Mouse (Mus musculus): ENCODE results near the gene Itgb6.

Gene Itgb6

DNA sequence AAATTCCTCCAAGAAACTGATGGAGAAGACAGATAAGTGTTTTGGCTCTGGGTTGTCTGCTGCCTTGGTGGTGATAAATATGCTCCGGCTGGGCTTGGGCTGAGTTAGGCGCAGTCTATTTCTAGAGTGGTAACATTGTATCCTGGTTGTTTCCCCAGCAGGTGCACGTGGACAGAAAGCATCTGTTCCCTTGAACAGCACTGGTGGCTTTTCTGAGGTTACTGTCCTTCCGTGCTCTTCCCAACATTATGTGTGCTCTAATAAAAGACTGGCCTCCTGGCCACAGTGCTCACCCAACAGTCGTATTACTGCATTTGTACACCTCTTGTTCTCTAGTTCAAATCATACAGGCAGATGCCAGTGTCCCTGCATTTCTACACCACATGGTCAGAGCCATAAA lies 9.6 kb downstream of the Itgb6 start:
- no peak for DNase-seq (ENCODE audit: low read depth, low spot score)

DNA sequence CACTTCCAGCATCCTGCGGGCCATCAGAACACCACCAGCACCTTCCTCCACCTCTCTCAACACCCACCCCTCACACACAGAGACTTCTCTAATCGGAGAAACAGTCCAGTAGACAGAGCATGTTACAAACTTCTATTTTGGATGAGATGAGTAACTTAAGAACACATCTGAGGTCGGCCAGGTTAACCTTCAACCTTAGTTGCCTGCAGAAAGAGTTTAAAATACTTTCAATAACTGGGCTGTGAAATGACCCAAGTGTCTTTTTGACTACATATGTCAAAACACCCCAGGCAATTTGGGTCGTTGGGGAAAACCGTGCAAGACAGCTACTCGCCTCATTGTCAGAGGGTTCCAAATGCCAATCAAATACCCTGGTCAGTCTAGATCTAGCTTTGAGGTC lies 10.0 kb downstream of the Itgb6 start:
- no peak for DNase-seq (ENCODE audit: low read depth, low spot score)

DNA sequence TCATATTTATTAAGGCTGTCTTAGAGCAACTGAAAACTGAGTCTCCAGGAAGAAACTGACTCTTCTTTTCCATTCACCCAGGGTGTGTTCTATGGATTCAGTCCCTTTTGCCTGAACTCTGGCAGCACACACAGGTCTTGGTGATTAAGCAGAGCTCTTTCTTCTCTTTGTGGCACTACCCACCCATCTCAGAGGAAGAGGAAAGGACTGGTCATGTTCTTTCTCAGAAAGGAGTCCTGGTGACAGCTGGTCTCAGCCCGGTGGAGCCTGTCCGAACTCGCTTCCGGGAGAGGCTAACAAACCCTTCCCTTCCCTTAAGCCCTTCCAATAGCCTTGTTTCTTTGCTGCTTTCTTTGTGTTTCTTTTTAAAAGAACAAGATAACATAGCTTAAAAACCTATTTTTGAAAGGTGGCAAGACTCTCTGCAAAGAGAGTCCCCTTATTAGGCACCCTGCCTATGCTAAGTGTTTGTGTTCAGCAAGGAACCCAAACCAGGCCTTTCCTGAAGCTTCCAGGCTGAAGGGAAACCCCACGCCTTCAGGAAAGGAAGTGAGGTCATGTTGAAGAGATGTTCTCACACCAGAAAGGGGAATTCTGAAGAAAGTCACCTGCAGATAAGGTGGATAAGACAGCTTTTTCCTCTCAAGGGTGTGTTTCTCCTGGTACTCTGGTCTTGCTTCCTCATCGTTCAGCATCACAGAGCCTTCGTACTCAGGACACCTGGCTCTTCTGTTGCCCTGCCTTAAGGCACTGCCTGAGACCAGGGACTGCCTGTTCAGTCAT lies 11.2 kb downstream of the Itgb6 start:
- DNase-seq (ENCODE audit: low read depth, low spot score), result no peak

DNA sequence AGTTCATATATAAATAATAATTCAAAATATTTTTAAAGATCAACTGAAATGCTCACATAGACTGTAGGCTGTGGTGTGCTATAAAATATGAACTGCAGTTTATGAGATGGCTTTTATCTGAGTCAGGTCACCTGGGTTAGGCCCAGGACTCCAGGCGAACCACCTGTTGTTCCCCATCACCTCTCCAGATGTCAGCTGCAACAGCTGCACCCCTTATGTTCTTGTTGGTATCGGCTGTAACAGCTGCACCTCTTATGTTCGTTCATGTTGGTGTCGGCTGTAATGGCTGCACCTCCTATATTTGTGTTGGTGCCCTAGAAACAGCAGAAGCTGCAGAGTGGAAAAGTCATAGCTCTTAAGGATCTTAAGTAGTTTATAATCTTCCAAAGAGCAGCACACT lies 12.1 kb downstream of the Itgb6 start:
- no peak for DNase-seq (ENCODE audit: low read depth, low spot score)

DNA sequence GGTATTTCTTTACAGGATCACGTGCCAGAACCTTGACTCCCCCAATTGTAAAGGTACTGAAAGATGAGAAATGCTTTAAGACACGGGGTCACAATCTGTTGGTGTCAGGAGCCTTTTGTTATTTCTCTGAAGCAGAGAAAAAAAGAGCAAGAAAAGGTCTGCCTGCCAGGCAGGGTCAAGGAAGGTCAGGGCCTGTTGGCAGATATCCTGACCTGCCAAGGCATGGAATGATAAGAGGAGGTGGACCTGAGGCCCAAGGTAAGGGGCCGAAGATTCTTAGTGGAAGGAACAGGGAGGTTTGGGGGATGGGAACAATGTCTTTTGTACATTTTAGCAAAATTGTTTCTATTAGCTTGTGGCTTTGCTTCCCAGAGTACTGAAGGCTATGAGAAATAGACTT lies 13.8 kb downstream of the Itgb6 start:
- no peak for DNase-seq (ENCODE audit: low read depth, low spot score)

DNA sequence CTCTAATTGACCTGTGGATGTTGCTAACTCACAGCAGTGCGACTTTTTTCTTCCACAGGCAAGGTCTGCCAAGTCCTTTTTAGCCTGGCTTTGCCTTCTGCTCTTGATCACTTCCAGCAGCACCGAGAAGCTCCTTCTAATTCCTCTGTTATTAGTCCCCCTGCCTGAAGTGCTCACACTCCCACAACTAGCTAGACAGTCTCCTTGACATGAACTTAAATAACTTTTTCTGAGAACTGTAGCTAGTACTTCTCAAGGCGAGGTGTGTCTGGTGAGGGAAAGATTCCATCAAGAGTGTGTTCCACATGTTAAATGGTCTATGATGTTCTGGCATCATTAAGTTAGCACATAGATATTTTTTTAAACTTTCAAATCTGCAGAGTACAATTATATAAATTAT lies 15.6 kb downstream of the Itgb6 start:
- DNase-seq (ENCODE audit: low read depth, low spot score), result no peak

DNA sequence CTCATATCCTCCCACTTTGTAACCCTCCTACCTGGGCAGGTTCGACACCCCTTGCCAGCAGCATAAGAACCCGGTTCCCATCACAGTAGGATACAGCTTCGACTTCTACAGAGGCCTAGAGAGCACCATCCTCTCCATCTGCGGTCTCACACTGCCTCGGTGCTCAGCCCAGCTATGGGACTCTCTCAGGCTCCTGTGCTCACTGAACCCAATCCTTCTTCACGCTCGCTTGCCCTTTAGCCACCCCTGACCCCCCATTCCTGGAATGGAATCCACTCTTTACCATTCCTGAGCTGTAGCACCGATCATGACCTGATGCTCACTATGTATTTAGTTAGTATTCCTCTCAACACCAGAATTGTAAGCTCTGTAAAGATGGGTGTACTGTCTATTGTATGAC lies 17.0 kb downstream of the Itgb6 start:
- DNase-seq (ENCODE audit: low read depth, low spot score), result no peak

DNA sequence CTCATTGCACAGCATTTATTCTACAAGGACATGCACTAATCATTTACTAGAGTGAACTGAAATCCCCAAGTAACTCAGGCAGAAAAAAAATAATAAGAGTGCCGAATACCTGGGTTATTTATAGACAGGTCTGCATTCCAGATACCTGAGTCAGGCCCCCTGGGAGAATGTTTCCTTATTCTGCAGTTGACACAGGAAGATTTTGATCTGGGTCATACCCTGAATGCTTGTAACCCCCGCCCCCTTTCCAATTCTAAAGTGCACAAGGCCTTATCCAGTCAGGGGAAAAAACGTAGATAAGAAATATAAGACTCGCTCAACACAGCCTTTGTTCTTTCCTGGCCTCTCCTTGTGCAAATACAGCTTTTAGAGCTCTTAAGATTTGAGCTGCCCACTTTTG lies 19.1 kb downstream of the Itgb6 start:
- no peak for DNase-seq (ENCODE audit: low read depth, low spot score)

DNA sequence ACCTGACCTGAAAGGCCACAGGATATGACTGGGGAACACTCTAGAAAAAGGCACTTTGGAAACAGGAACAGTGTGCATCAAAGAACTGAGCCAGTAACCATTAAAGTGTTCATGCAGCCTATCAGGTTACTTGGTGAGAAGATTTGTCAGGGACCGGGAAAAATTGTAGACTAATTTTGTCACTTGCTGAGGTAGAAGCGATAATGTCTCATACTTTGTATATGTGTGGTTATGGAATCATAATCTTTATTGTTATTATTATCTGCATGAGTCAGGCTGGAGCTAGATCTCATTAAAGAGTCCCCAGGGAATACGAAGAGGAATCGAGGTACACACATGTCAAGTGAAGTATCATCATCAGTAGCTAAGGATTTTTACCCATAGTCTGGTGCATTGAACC lies 21.5 kb downstream of the Itgb6 start:
- DNase-seq (ENCODE audit: low read depth, low spot score), result no peak

DNA sequence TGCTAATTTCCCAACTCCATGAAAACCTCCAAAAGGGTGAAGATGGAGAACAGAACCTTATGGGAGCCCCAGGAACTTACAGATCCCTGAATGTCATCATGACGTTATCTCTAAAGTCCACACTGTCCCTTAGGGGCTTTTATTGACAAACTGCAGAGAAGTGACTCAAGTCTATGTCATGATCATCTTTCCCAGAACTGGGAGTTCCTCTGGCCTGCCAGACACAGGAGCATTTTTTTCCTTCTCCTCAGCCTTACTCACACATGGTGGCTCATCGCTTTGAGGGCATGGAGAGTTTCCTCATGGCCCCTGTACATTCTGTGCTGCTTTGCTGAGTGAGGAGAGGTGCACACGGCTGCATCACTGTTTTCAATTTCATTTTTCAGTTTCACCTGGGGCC lies 22.4 kb downstream of the Itgb6 start:
- no peak for DNase-seq (ENCODE audit: low read depth, low spot score)

DNA sequence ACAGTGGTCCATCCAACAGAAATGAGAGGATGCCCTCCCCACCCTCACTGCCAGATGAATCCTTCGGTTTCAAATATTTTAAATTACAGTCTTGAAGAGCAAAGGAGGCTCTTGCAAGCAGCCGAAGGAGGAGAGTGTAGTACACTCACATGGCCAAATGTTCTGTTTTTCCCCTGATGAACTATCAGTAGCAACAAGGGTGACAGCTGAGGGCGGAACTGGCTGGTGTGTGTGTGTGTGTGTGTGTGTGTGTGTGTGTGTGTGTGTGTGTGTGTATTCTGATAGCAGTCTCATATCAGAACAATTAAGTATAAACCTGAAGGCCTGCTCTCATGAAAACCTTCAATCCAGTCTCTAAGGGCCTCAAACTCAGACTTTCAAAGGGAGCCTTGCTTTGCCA lies 22.9 kb downstream of the Itgb6 start:
- no peak for DNase-seq (ENCODE audit: low read depth, low spot score)

DNA sequence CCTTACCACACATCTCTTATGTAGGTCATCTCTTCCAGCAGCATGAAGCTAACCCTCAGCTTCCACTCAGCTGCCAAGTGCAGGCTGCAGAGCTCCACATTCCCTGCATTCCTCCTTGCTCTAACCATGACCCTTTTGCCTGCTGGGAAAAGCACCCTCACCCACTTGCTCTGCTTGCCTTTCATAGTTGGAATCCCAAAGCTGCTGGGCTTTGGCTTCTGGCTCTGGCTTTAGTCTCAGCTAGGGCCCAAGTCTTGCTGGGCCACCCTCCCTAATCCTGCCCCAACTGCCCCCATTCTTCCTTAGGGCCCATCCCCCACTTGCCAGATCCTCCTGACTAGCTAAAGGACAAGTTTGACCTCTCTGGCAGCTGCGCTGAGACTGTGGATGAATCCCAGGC lies 24.3 kb downstream of the Itgb6 start:
- peak; percentile 55 for DNase-seq (ENCODE audit: low read depth, low spot score)

DNA sequence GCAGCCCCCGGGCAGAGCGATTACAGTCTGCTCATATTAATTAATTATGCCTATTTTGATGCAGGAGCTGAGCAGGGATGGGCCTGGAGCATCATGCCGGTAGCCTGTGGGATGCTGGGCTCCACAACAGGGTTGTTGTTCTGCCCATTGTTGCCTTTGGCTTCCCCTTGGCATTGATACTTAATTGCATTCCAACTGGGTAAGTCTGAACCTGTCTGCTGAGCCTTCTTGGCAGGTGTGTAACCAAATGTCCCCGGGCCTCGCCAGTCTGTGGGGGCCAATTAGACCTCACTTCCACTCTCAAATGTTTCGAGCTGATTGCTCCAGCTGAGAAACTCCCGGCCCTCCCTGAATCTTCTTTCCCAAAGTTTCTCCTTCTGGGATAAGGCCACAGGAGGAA lies 24.9 kb downstream of the Itgb6 start:
- DNase-seq (ENCODE audit: low read depth, low spot score), result no peak

DNA sequence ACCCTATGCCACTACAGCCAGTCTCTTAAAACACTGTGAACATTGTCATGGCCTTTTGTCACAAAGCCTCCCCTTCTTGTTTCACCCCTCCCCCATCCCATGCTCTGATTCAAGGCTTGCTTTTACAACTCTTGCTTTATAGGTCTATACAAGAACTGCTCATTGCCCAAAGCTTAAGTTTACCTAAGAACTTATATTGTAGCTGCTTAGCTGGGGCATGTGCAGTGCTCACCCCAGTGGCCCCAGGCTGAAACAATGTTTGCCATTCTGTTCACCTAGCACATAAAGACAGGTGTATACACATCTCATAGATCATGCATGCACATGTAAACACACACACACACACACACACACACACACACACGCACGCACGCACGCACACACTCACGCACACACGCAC lies 25.9 kb downstream of the Itgb6 start:
- no peak for DNase-seq (ENCODE audit: low read depth, low spot score)

DNA sequence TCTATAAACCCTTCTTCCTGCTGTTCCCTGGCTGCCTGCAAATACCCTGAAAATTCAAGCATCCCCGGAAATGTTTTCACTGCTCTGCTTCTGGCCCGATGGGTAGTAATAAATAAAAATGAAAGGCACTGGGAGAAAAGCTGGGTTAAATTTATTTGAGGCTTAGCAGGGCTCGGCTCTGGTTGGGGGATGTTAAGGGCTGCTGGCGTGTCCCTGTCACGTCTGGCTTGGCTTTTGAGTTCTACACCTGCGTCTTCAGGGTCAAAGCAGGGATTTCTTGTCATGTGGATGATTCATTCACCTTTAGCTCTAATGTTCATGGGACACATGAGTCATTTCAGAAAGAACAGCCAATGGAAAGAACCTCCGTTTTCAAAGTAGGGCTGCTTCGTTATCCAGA lies 26.7 kb downstream of the Itgb6 start:
- no peak for DNase-seq (ENCODE audit: low read depth, low spot score)

DNA sequence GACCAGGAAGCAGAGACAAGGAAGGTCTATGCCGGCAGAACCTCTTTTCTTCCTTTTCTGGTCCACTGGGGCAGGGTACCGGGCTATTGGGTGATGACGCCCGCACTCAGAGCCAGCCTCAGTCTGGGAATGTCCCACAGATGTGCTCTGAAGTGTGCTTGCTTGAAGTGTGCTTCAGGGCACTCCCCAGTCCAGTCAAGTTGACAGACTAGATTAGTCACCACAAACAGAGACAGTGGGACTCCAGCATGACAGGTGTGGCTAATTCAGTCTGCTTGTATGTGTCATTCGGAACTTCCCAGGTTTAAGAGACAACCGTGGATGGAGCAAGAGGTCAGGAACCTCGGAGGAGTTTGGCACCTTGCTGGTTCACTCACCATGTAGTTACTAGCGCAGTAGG lies 27.9 kb downstream of the Itgb6 start:
- no peak for DNase-seq (ENCODE audit: low read depth, low spot score)

DNA sequence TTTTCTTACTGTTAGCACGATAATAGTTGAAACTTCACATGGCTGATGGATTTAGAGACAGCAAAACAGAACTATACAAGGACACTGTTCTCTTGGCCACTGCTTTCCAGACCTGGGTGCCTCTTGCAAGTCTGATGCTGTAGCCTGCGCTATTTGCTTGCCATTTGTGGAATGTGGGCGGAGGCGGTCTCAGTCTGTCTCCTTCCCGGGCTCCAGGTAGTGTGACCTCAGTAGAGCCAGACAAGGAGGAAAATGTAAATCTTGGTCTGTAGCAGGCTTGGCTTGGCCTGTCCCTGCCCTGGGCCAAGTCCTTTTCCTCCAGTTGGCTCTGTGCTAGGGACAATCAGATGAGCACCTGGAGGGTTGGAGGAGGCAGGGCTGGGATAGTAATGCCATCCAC lies 30.2 kb downstream of the Itgb6 start:
- no peak for DNase-seq (ENCODE audit: low read depth, low spot score)

DNA sequence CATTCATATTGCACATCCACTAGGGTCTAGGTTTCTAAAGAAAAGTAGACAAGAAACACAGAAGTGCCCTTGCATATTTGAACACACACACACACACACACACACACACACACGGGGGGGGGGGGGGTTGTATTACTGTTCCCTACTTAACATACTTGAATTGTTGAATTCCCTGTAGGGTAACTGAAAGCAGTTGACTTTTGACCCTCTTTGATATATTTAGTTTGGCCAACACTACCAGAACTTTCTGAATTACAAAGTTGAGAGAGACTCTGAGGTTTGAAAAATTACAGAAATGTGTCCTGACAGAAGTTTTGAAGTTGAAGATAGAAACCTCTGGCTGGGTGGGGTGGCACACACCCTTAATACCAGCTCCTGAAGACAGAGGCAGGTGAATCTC lies 32.2 kb downstream of the Itgb6 start:
- no peak for DNase-seq (ENCODE audit: low read depth, low spot score)

DNA sequence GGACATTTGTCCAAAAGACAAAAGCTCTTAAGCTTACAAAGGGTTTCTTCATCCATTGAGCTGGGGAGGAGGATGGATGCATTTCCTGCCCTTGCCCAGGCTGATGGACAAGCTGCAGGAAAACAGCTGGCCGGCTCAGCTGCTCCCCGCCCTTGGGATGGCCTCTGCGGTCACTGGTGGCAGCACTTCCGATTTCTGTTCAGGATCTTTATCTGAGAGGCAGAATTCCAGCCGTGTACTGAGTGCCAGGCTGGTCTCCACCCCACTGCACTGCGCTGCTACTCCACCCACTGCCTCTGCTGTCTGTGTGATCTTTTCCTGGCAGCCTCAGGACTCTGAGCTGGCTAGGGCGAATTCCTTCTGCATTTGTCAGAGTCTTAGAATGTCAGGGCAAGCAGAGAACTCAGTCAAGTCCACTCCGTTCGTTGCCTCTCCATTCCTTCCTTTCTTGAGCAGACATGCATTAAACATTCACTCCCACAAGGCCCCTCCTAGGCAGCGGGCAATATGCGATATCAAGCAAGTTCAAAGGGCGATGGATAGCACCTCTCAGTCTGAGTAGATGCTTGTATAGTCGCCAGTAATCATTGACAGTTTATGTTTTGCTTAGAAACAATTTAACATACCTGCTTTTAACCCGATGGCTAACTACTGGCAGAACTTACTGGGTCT lies 33.4 kb downstream of the Itgb6 start:
- DNase-seq (ENCODE audit: low read depth, low spot score), result peak; percentile 52

DNA sequence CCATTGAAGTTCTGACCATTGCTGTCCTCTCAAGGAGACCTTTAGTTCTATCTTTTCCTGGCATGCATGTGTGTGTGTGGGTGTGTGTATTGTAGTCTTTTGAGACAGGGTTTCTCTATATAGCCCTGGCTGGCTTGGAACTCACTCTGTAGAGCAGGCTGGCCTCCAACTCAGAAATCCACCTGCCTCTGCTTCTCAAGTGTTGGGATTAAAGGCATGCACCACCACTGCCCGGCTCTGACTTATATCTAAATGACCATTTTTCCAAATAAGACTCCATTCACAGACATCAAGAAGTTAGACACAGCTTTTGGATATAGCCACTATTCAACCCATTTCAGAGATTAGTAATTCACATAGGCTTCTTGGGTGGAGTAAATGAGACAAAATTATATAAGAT lies 34.3 kb downstream of the Itgb6 start:
- no peak for DNase-seq (ENCODE audit: low read depth, low spot score)

DNA sequence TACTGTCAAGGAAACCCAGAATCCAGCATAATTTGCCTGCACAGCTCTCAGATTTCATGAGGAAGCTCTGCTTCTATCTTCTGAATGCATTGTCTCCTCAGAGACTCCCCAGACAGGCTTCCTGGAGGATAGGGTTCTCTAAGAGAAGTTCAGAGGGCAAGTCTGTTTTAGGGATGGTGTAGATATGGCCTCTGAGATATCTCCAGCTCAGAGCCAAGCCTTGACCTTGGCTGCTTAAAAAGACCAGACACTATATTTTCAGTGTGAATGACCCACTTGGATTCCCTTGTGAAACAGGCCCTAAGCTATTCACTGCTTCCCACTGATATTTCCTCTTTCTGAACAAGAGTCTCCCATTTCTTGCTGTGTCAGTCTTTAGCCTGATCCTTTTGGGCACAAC lies 36.5 kb downstream of the Itgb6 start:
- DNase-seq (ENCODE audit: low read depth, low spot score), result no peak

DNA sequence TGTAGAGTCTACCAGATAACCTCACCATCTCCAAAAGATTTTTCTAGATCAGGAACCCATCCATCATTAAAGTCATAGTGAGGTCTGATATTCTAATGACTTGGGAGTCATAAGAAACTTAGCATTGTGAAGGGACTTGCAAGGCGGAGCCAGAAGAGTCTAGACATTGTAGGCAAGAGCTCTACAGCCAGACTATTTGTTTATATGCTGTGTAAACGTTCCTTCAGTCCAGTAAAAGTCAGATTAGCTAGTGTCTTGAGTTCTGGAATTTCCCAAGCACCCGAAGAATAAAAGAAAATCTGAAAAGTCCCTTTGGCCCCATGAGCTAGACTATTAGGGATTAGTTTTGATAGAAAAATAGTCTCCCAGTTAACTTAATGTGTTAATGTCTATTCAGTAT lies 38.3 kb downstream of the Itgb6 start:
- no peak for DNase-seq (ENCODE audit: low read depth, low spot score)

DNA sequence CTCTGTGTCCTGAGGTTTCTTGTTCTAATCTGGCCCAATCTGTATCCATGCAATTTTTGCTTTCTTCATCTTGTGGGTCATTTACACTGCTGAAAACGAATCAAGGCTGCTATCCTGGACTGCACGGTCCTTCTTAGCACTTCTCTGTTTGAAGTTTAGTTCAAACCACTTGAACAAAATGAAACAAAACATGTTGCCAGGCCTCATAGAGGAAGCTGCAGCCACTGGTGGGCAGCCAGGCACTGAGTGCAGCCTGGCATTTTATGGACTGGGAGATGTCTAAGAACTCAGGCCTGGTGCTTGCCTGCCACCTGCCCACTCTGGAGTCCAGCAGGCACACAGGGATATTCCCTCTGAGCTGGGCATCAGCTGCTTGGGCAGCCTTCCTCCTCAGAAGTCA lies 39.9 kb downstream of the Itgb6 start:
- DNase-seq (ENCODE audit: low read depth, low spot score), result no peak

DNA sequence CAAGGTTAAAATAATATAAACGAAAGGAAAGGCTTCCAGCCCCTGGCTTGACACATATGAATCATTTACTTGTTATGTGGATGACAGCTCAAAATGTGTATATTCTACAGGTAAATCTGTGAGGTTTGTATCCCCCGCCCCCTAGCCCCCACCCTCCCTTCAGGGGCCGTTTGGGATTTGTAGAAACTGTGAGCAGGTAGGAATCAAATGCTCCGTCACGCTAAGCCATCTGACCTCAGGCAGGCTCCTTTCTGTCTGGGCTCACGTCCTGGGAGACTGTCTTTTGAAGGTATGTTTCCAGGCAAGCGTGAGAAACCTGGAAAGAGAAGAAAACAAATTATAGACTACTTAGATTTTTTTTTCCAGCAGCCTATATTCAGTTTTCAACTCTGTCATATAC lies 48.0 kb downstream of the Itgb6 start:
- DNase-seq (ENCODE audit: low read depth, low spot score), result no peak

Data from mesoderm, embryonic 11.5 days (tissue).